Mouse (Mus musculus) liver, embryonic 16.5 days (tissue): ENCODE measurements around the gene Tuba1b. TPM values are rescaled to one million over a fixed set of nuclear protein-coding genes. Genes with fewer than 3 reads are reported as not detected.
A peak's percentile ranks its signal among the peaks of the same experiment; 100 is the strongest.
"Not testable (repeated sequence)": the region's sequence is repeated elsewhere in the genome, so short reads cannot be mapped to it uniquely, and the experiment has no call there.

Experiments
- ATAC-seq: fragments of 200-750 bp; cut with Nextera tagmentation; 2 replicates; pipeline ENCODE4 v1.8.0; 2017; ENCODE audit warnings: low read depth, mild to moderate bottlenecking, moderate number of reproducible peaks, moderate library complexity
- H3K27ac ChIP-seq: fragments of 300-500 bp; sonication (generic); 2 replicates; pipeline ENCODE4 v1.5.1; 2014; ENCODE audit warnings: mild to moderate bottlenecking, low read length
- H3K27me3 ChIP-seq: fragments of 300-500 bp; sonication (generic); 2 replicates; pipeline ENCODE4 v1.6.1; 2014; ENCODE audit warnings: low read depth, low read length, mixed read lengths; ENCODE audit not compliant: control insufficient read depth, insufficient read depth
- H3K36me3 ChIP-seq: fragments of 300-500 bp; sonication (generic); 2 replicates; pipeline ENCODE4 v1.6.1; 2014; ENCODE audit warnings: mild to moderate bottlenecking; ENCODE audit not compliant: control insufficient read depth, insufficient read depth
- H3K4me1 ChIP-seq: fragments of 300-500 bp; sonication (generic); 2 replicates; pipeline ENCODE4 v1.6.1; 2014; ENCODE audit warnings: low read depth, low read length, mixed read lengths; ENCODE audit not compliant: control insufficient read depth
- H3K4me2 ChIP-seq: fragments of 300-500 bp; sonication (generic); 2 replicates; pipeline ENCODE4 v1.6.1; 2014; ENCODE audit warnings: low read depth, low read length, mixed read lengths
- H3K4me3 ChIP-seq: fragments of 300-500 bp; sonication (generic); 2 replicates; pipeline ENCODE4 v1.5.1; 2014; ENCODE audit warnings: low read depth, mild to moderate bottlenecking, low read length
- H3K9ac ChIP-seq: fragments of 300-500 bp; sonication (generic); 2 replicates; pipeline ENCODE4 v1.6.1; 2014; ENCODE audit warnings: low read depth, low read length
- H3K9me3 ChIP-seq: fragments of 300-500 bp; sonication (generic); replicated peaks from 2 replicates; pipeline ENCODE4 v1.6.1; 2016; ENCODE audit warnings: low read length; ENCODE audit not compliant: control insufficient read depth
- WGBS: fragments of 180-500 bp; shearing (Covaris S2); extraction: QIAGEN DNeasy Blood & Tissue Kit; methylation state at CpG from one replicate; pipeline ENCODE4 v1.1.7; 2014; ENCODE audit not compliant: insufficient replicate concordance; 5-methylcytosine and 5-hydroxymethylcytosine counted together
- polyA plus RNA-seq: library from polyadenylated mRNA; unstranded; fragments of >200 nt; fragmentation: Nextera tagmentation; extraction: Ambion mirVana; gene quantifications from 2 replicates; pipeline ENCODE4 v1.2.1, GENCODE M21; 2015

Tuba1b gene
- polyA plus RNA-seq, 1 experiment from 2014 or later, result 934 TPM

- H3K27me3 ChIP-seq, H3K36me3 ChIP-seq, ATAC-seq, H3K9me3 ChIP-seq: not testable (repeated sequence)
- Histone ChIP-seq H3K27ac (peak overlapping the region; percentile 20), H3K4me3 (peak overlapping the region; percentile 83), H3K4me1 (peaks cover 13% of the 10 kb centered on the region), H3K4me2 (peak overlapping the region; percentile 61), H3K9ac (peak overlapping the region; percentile 60)
- 24% methylated on average over 8 of the region's 8 CpGs for WGBS
Measured at GRCm38 (mm10) chr15:98918499-98918895, 15.9 kb downstream of the Tuba1b start.

GRCm38 (mm10) chr15:98917538-98918498 lies 16.5 kb downstream of the Tuba1b start, which contains the start of gene Lmbr1l:
Gene Lmbr1l, minus strand, starts transcription at chr15:98918231.
- H3K27ac ChIP-seq, result peak within 1 kb of the TSS; percentile 84
- peak within 1 kb of the TSS; percentile 83 for H3K4me3 ChIP-seq
- peak; percentile 98 for ATAC-seq
- H3K4me2 ChIP-seq, result peak within 1 kb of the TSS; percentile 82
- no peaks in the 10 kb centered on the region for H3K27me3 ChIP-seq
- WGBS, result under 1% methylated on average over 80 of the region's 82 CpGs
- H3K4me1 ChIP-seq, result peaks cover 13% of the 10 kb centered on the region
- no peaks in the 10 kb centered on the region for H3K9me3 ChIP-seq
- no peaks in the 10 kb centered on the region for H3K36me3 ChIP-seq
- peak within 1 kb of the TSS; percentile 78 for H3K9ac ChIP-seq

- H3K4me1 ChIP-seq, result peaks cover 13% of the 10 kb centered on the region
- H3K9ac ChIP-seq, result peak overlapping the region; percentile 78
- peak overlapping the region; percentile 84 for H3K27ac ChIP-seq
- no peak for ATAC-seq
- peak overlapping the region; percentile 83 for H3K4me3 ChIP-seq
- H3K36me3 ChIP-seq, result no peaks in the 10 kb centered on the region
- peak overlapping the region; percentile 82 for H3K4me2 ChIP-seq
- H3K27me3 ChIP-seq, result no peaks in the 10 kb centered on the region
- H3K9me3 ChIP-seq, result no peaks in the 10 kb centered on the region
- under 1% methylated on average over 14 of the region's 14 CpGs for WGBS
Measured at GRCm38 (mm10) chr15:98917091-98917490, 17.3 kb downstream of the Tuba1b start.

- peaks cover 13% of the 10 kb centered on the region for H3K4me1 ChIP-seq
- H3K9ac ChIP-seq, result no peak overlapping the region
- WGBS, result 90% methylated on average over 4 of the region's 4 CpGs
- H3K27me3 ChIP-seq, result no peaks in the 10 kb centered on the region
- H3K4me2 ChIP-seq, result no peak overlapping the region
- no peaks in the 10 kb centered on the region for H3K9me3 ChIP-seq
- H3K27ac ChIP-seq, result no peak overlapping the region
- no peaks in the 10 kb centered on the region for H3K36me3 ChIP-seq
- no peak overlapping the region for H3K4me3 ChIP-seq
- no peak for ATAC-seq
Measured at GRCm38 (mm10) chr15:98916016-98916415, 18.3 kb downstream of the Tuba1b start.

GRCm38 (mm10) chr15:98914903-98915302 lies 19.5 kb downstream of the Tuba1b start:
- no peak overlapping the region for H3K27ac ChIP-seq
- H3K9ac ChIP-seq, result no peak overlapping the region
- H3K36me3 ChIP-seq, result no peaks in the 10 kb centered on the region
- peaks cover 13% of the 10 kb centered on the region for H3K4me1 ChIP-seq
- H3K9me3 ChIP-seq, result no peaks in the 10 kb centered on the region
- no peak overlapping the region for H3K4me2 ChIP-seq
- ATAC-seq, result no peak
- 76% methylated on average over 6 of the region's 6 CpGs for WGBS
- no peak overlapping the region for H3K4me3 ChIP-seq
- H3K27me3 ChIP-seq, result no peaks in the 10 kb centered on the region

- peaks cover 6% of the 10 kb centered on the region for H3K27me3 ChIP-seq
- no peak overlapping the region for H3K27ac ChIP-seq
- no peaks in the 10 kb centered on the region for H3K9me3 ChIP-seq
- peaks cover 4% of the 10 kb centered on the region; the same call in 1 of the 2 replicates for H3K36me3 ChIP-seq
- ATAC-seq, result no peak
- no peak overlapping the region for H3K4me3 ChIP-seq
- no peak overlapping the region for H3K9ac ChIP-seq
- 35% methylated on average over 10 of the region's 10 CpGs for WGBS
- H3K4me1 ChIP-seq, result no peaks in the 10 kb centered on the region
- H3K4me2 ChIP-seq, result no peak overlapping the region
Measured at GRCm38 (mm10) chr15:98904692-98905091, 29.7 kb downstream of the Tuba1b start.

- no peaks in the 10 kb centered on the region for H3K36me3 ChIP-seq
- peaks cover 27% of the 10 kb centered on the region for H3K27me3 ChIP-seq
- no peak overlapping the region for H3K4me3 ChIP-seq
- H3K27ac ChIP-seq, result no peak overlapping the region
- ATAC-seq, result no peak
- no peaks in the 10 kb centered on the region for H3K9me3 ChIP-seq
- H3K4me2 ChIP-seq, result no peak overlapping the region
- 84% methylated on average over 2 of the region's 2 CpGs for WGBS
- H3K9ac ChIP-seq, result no peak overlapping the region
- H3K4me1 ChIP-seq, result no peaks in the 10 kb centered on the region; the same call in 1 of the 2 replicates
Measured at GRCm38 (mm10) chr15:98902600-98902999, 31.8 kb downstream of the Tuba1b start.

- peaks cover 38% of the 10 kb centered on the region for H3K27me3 ChIP-seq
- ATAC-seq, result no peak
- H3K9me3 ChIP-seq, result no peaks in the 10 kb centered on the region
- H3K27ac ChIP-seq, result no peak overlapping the region
- H3K9ac ChIP-seq, result no peak overlapping the region
- no peaks in the 10 kb centered on the region; the same call in 1 of the 2 replicates for H3K4me1 ChIP-seq
- 39% methylated on average over 1 of the region's 1 CpGs for WGBS
- H3K36me3 ChIP-seq, result no peaks in the 10 kb centered on the region
- no peak overlapping the region for H3K4me3 ChIP-seq
- no peak overlapping the region for H3K4me2 ChIP-seq
Measured at GRCm38 (mm10) chr15:98901530-98901929, 32.8 kb downstream of the Tuba1b start.
